Mouse (Mus musculus) ovary, adult 10 weeks (tissue): ENCODE measurements around the gene Aldh1l2. TPM values are rescaled to one million over a fixed set of nuclear protein-coding genes. Genes with fewer than 3 reads are reported as not detected.

Source experiments
- polyA plus RNA-seq: library from polyadenylated mRNA; stranded (reverse); fragments of 350-450 nt; fragmentation: Illumina TruSeq; extraction: RNeasy Lipid Tissue Mini Kit (QIAGEN cat#74804); gene quantifications from one replicate; pipeline ENCODE4 v1.2.3, GENCODE M21; 2014

Gene Aldh1l2
- polyA plus RNA-seq, result 1.3 TPM

GRCm38 (mm10) chr10:83533910-83534283, at the start of gene Aldh1l2:
TSS of gene Aldh1l2 (minus strand) at chr10:83534140.

GRCm38 (mm10) chr10:83543439-83544102, 9.6 kb upstream of the Aldh1l2 start, which contains the start of gene Washc4:
TSS of gene Washc4 (plus strand) at chr10:83543752.

Other genes with a start within 250 kb of the Aldh1l2 start
- 9.2 TPM for gene Slc41a2, start 196.3 kb downstream of the Aldh1l2 start, polyA plus RNA-seq
- 2.3 TPM for gene D10Wsu102e, start 173.9 kb downstream of the Aldh1l2 start, polyA plus RNA-seq
- gene Washc4, start 9.6 kb upstream of the Aldh1l2 start, polyA plus RNA-seq, result 101 TPM
- 110 TPM for gene Appl2, start 114.6 kb upstream of the Aldh1l2 start, polyA plus RNA-seq
- 15.3 TPM for gene 1500009L16Rik, start 188.7 kb upstream of the Aldh1l2 start, polyA plus RNA-seq